Mouse (Mus musculus): ENCODE data around the gene Dot1l. TPM values are rescaled to one million over a fixed set of nuclear protein-coding genes. Genes with fewer than 3 reads are reported as not detected.

Gene Dot1l
- total RNA-seq, 2 experiments from 2014 or later, result 40.6 to 49.6 TPM

- DNase-seq (ENCODE audit: low spot score in 2 of 2), result peak; percentile 60 to 71
These were observed 2.7 kb downstream of the Dot1l start for GRCm38 (mm10) chr10:80757717-80758116.

- DNase-seq (ENCODE audit: low spot score in 2 of 2), result no peak
These were observed 3.6 kb downstream of the Dot1l start for GRCm38 (mm10) chr10:80758651-80759050.

DNA sequence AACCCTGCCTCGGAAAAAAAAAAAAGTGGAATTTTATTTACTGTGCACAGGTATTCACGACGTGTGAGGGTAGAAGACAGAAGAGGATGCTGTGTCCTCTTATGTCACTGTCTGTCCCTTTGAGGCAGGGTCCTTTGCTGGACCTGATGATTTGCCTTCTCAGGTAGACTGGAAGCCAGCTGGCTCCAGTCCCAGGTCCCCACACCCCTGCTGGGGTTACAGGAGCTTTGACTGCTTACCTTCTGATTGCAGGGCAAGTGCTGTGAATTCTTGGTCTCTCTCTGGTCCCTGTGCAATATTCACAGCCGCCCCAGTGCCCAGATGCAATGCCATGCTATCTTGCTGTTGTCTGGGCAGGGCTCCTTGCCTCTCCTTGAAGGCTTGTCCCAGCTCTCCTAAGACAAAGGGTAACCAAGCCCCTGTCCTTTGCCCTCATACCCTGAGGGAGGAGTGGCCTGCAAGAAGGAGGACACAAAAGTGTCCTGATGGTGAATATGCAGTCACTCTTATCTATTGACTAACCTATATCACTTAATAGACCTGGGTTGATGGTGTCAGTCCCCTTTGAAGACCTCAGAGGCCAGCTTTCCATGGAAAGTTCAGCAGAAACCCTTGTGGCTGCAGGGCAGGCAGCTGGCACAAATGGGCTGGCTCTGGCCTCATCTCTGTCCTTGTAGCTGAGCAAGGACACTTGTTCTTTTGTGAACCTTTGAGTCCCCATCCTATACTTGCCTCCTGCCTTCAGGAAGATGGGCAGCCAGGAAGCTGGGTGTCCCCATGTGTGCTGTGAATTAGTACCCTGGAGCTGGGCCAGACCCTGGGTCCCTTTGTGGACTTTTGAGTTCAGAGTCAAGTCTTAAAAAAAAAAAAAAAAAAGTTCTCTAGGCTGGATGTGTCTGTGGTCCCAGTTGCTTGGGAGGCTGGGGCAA, 5.9 kb downstream of the Dot1l start:
- no peak for DNase-seq (ENCODE audit: low spot score in 2 of 2)

GRCm38 (mm10) chr10:80761821-80762220, 6.8 kb downstream of the Dot1l start:
- no peak for DNase-seq (ENCODE audit: low spot score in 2 of 2)

GRCm38 (mm10) chr10:80763502-80763901, 8.5 kb downstream of the Dot1l start:
- no peak for DNase-seq (ENCODE audit: low spot score in 2 of 2)

GRCm38 (mm10) chr10:80765746-80766145, 10.7 kb downstream of the Dot1l start:
- DNase-seq (ENCODE audit: low spot score in 2 of 2), result no peak

- no peak for DNase-seq (ENCODE audit: low spot score in 2 of 2)
These were observed 11.3 kb downstream of the Dot1l start for GRCm38 (mm10) chr10:80766161-80766815.

DNA sequence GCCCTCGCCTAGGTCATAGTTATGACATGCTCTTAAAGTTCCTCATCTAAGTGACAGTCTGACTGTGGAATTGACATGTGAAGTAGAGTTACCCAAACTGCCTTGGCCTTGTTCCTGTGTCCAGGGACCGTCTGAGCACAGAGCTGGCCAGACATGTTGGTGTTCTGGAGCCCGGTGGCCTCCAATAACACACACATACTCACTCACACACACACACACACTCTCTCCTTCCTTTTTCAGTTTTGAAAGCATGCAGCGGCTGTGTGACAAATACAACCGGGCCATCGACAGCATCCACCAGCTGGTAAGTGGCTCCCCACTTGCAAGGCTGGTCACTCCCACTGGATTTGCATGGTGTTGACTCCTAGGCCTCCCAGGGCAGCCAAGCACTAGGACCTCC, 13.4 kb downstream of the Dot1l start:
- no peak for DNase-seq (ENCODE audit: low spot score in 2 of 2)

- no peak for DNase-seq (ENCODE audit: low spot score in 2 of 2)
These were observed 18.8 kb downstream of the Dot1l start for GRCm38 (mm10) chr10:80773816-80774215.

DNA sequence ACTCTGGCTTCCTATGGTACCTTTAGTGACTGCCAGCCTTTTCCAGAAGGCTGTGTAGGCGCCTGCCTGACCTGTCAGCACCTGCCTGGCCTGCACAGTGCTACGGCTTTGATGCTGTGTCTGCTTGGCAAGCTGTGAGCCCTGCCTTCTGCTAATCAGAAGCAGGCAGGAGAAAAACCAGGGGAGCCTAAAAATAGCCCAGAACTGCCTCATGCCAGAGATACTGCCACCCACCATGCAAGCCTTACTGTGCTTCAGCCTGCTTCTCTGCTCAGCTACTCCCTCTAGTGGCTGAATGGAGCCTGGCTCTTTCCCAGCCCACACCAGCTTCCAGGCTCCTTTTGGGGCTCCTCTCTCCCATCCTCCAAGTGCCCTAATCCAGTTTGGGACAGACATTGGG, 19.5 kb downstream of the Dot1l start:
- DNase-seq (ENCODE audit: low spot score in 2 of 2), result peak; percentile 87 to 95

- no peak for DNase-seq (ENCODE audit: low spot score in 2 of 2)
These were observed 20.0 kb downstream of the Dot1l start for GRCm38 (mm10) chr10:80774981-80775380.

GRCm38 (mm10) chr10:80775731-80776130, 20.7 kb downstream of the Dot1l start:
- no peak for DNase-seq (ENCODE audit: low spot score in 2 of 2)

GRCm38 (mm10) chr10:80776358-80776869, 21.4 kb downstream of the Dot1l start:
- DNase-seq (ENCODE audit: low spot score in 2 of 2), result no peak

- no peak for DNase-seq (ENCODE audit: low spot score in 2 of 2)
These were observed 22.1 kb downstream of the Dot1l start for GRCm38 (mm10) chr10:80777123-80777522.

GRCm38 (mm10) chr10:80779565-80779964, 24.6 kb downstream of the Dot1l start:
- no peak for DNase-seq (ENCODE audit: low spot score in 2 of 2)

- no peak for DNase-seq (ENCODE audit: low spot score in 2 of 2)
These were observed 29.3 kb downstream of the Dot1l start for GRCm38 (mm10) chr10:80784302-80784701.

DNA sequence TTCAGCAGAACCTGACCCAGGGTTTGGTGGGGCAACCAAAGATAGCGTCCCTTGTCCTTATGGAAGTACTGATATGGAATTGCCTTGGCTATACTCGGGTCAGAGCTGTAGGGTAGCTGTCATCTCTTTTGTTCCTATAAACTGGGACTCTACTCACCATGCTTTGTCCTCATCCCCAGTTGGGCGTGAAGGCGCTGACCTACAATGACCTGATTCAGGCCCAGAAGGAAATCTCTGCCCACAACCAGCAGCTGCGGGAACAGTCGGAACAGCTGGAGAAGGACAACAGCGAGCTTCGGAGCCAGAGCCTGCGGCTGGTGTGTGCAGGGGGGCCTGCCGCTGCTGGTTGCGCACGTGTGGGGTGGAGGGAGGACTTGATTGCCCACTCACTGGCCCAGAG, 29.9 kb downstream of the Dot1l start:
- DNase-seq (ENCODE audit: low spot score in 2 of 2), result no peak

- DNase-seq (ENCODE audit: low spot score in 2 of 2), result no peak
These were observed 31.0 kb downstream of the Dot1l start for GRCm38 (mm10) chr10:80785963-80786362.

GRCm38 (mm10) chr10:80787517-80787916, 32.5 kb downstream of the Dot1l start:
- DNase-seq (ENCODE audit: low spot score in 2 of 2), result no peak

DNA sequence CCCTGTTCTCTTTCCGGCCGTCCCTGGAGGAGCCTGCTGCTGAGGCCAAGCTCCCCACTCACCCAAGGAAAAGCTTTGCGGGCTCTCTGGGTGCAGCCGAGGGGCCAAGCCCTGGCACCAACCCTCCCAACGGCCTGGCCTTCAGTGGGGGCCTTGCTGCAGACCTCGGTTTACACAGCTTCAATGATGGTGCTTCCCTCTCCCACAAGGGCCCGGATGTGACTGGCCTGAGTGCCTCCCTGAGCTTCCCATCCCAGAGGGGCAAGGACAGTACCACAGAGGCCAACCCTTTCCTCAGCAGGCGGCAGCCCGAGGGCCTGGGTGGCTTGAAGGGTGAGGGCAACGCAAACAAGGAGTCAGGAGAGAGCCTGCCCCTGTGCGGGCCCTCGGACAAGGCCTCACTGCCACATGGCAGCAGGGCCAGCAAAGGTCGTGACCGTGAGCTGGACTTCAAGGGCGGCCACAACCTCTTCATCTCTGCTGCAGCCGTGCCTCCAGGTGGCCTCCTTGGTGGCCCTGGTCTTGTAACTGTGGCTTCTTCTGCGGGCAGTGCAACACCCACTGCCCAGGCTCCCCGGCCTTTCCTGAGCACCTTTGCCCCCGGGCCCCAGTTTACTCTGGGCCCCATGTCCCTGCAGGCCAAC, 35.9 kb downstream of the Dot1l start:
- DNase-seq (ENCODE audit: low spot score in 2 of 2), result no peak

DNA sequence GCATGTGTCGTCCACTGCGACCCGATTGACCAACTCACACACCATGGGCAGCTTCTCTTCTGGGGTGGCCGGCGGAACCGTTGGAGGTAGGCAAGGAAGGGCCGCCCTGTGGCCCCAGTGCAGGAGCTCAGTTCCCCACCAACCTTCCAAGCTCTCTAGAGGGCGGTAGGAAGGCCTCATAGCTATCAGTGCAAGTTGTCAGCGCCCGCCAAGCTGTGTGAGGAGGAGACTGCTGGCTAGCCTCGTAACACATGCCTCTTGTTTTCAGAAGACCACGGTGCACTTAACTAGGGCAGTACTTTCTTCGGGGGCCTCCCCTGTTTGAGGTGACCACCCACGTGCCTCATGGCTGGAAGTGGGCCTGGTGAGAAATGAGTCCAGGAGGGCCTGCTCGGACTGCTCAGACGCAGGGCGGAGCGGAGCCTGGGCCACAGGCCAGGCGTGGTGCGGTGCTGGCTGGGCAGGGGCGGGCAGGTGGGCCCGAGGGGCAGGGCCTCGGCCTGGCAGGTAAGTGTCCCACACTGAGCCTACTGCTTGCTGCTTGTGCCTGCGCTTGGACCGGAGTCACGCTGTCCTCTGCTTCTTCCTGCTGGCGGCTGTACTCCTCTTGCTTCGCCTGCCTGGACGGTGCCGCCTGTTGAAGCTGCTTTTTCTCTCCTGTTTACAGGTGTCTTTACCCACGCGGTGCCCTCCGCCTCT, 36.6 kb downstream of the Dot1l start:
- DNase-seq (ENCODE audit: low spot score in 2 of 2), result no peak
